Mouse (Mus musculus) hindbrain, postnatal 0 days (tissue): ENCODE data around the gene Ptpn3. TPM values are rescaled to one million over a fixed set of nuclear protein-coding genes. Genes with fewer than 3 reads are reported as not detected.
A peak's percentile ranks its signal among the peaks of the same experiment; 100 is the strongest.

Source experiments
- ATAC-seq: fragments of 200-750 bp; cut with Nextera tagmentation; 2 replicates; pipeline ENCODE4 v1.8.0; 2017; ENCODE audit warnings: mild to moderate bottlenecking, moderate TSS enrichment, moderate library complexity
- DNase-seq: peaks from one replicate; pipeline ENCODE4 v3.0.0-alpha.2; 2015; ENCODE audit warnings: low spot score
- H3K27ac ChIP-seq: fragments of 300-500 bp; sonication (generic); 2 replicates; pipeline ENCODE4 v1.5.1; 2014; ENCODE audit warnings: mild to moderate bottlenecking
- H3K27me3 ChIP-seq: fragments of 300-500 bp; sonication (generic); 2 replicates; pipeline ENCODE4 v1.6.1; 2014; ENCODE audit warnings: low read length, mixed read lengths; ENCODE audit not compliant: insufficient read depth
- H3K36me3 ChIP-seq: fragments of 300-500 bp; sonication (generic); 2 replicates; pipeline ENCODE4 v1.6.1; 2014; ENCODE audit warnings: low read length, mixed read lengths; ENCODE audit not compliant: insufficient read depth
- H3K4me1 ChIP-seq: fragments of 300-500 bp; sonication (generic); 2 replicates; pipeline ENCODE4 v1.6.1; 2014; ENCODE audit warnings: antibody characterized with exemption, low read length, mixed read lengths; ENCODE audit not compliant: insufficient read depth
- H3K4me2 ChIP-seq: fragments of 300-500 bp; sonication (generic); 2 replicates; pipeline ENCODE4 v1.6.1; 2014; ENCODE audit warnings: low read depth, mild to moderate bottlenecking, low read length, moderate library complexity, mixed read lengths
- H3K4me3 ChIP-seq: fragments of 300-500 bp; sonication (generic); 2 replicates; pipeline ENCODE4 v1.5.1; 2014; ENCODE audit warnings: low read length
- H3K9ac ChIP-seq: fragments of 300-500 bp; sonication (generic); replicated peaks from 2 replicates; pipeline ENCODE4 v1.6.1; 2014; ENCODE audit warnings: mild to moderate bottlenecking, low read length, moderate library complexity, mixed read lengths
- H3K9me3 ChIP-seq: fragments of 300-500 bp; sonication (generic); 2 replicates; pipeline ENCODE4 v1.6.1; 2016; ENCODE audit warnings: low read length, mixed read lengths
- CTCF ChIP-seq: IDR thresholded peaks from 2 replicates; pipeline ENCODE4 v1.5.1; 2016; ENCODE audit warnings: antibody characterized with exemption, control low read depth, low read depth
- WGBS: fragments of 180-500 bp; shearing (Covaris S2); extraction: QIAGEN DNeasy Blood & Tissue Kit; methylation state at CpG from one replicate; pipeline ENCODE4 v1.1.7; 2014; 5-methylcytosine and 5-hydroxymethylcytosine counted together
- polyA plus RNA-seq: library from polyadenylated mRNA; unstranded; fragments of >200 nt; fragmentation: Nextera tagmentation; extraction: Ambion mirVana; gene quantifications from 2 replicates; pipeline ENCODE4 v1.2.1, GENCODE M21; 2015
- total RNA-seq: library from RNA; depleted of rRNA; stranded (reverse); fragments of >200 nt; gene quantifications from 2 replicates; pipeline ENCODE4 v1.2.3, GENCODE M21; 2014

The Ptpn3 gene
- total and polyA plus RNA-seq, 2 experiments from 2014 or later: 3.2 to 3.4 TPM

DNA sequence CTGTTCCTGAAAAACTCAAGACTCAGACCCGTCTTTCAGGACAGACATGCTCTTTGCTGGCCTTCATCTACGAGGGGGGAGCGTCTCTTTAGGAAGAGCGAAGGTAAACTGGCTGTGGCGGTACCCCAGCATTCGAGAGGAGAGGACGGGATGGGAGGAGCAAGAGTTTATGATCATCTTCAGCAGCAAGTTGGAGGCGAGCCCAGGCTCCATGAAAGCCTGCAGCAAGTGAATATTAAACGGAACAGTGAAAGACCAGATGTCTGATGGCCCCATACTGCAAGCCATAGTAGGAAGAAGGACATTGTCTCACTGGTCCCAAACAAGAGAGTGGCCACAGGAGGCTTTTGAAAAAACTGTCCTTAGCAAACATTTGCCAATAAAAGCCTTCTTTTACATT, 70.3 kb downstream of the Ptpn3 start:
- no peaks in the 10 kb centered on the region for H3K9me3 ChIP-seq
- no peak overlapping the region; the same call in 1 of the 2 replicates for H3K4me2 ChIP-seq
- 57% methylated on average over 9 of the region's 9 CpGs for WGBS
- ATAC-seq (peak; percentile 57; the same call in 1 of the 2 replicates), DNase-seq (peak; percentile 71)
- no peak overlapping the region for H3K4me3 ChIP-seq
- no peak for TF ChIP-seq CTCF
- no peaks in the 10 kb centered on the region for H3K36me3 ChIP-seq
- H3K27ac ChIP-seq: peak overlapping the region; percentile 32; the same call in 1 of the 2 replicates
- peaks cover 13% of the 10 kb centered on the region; the same call in 1 of the 2 replicates for H3K4me1 ChIP-seq
- H3K27me3 ChIP-seq: no peaks in the 10 kb centered on the region
- H3K9ac ChIP-seq: no peak overlapping the region

- no peak overlapping the region for H3K9ac ChIP-seq
- no peak overlapping the region for H3K4me2 ChIP-seq
- H3K27me3 ChIP-seq: no peaks in the 10 kb centered on the region
- TF ChIP-seq CTCF: no peak
- 65% methylated on average over 7 of the region's 7 CpGs for WGBS
- no peaks in the 10 kb centered on the region for H3K9me3 ChIP-seq
- peak overlapping the region; percentile 18; the same call in 1 of the 2 replicates for H3K27ac ChIP-seq
- H3K36me3 ChIP-seq: no peaks in the 10 kb centered on the region
- no peak for DNase-seq
- ATAC-seq: no peak
- peaks cover 13% of the 10 kb centered on the region; the same call in 1 of the 2 replicates for H3K4me1 ChIP-seq
- H3K4me3 ChIP-seq: no peak overlapping the region
Observed at GRCm38 (mm10) chr4:57230341-57230740, 71.3 kb downstream of the Ptpn3 start.

DNA sequence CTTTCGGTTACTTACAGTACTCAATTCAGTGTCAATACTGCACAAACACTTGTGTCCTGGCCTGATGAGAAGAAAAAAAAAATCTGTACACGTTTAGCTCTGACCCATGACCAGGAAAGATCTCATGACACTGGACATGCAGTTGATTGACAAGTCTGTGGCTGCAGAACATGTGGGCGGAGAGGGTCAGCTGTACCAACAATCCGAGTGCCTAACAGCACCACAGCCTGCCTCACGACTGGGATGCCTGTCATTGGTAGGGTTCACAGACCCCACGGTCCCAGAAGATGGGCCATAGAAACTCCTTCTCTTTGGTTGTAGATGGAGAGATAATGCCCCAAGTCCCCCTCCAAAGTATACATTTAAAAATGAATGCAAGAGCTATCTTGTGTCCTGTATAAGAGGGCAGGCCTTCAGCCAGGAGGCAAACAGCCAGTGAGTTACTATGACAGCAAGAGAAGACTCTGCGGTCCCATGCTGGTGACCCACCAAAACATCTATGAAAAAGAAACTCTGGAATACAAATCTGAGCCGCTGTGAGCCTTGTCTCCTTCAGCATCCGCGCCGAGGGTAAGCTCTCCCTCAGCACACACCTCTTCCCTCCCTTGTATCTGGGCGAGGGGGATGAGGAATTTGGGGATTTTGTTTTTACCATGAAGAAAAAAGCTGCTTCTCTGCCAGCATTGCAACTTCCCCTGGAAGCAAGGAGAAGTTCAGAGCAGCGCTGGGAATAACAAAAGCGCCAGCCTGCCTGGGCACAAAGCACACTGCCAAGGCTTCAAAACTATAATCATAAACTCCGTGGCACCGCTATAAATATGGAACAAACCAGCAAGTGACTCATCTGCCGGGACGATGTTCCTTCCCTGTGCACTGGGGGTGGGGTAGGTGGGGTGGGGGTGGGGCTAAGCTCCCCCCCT, 72.8 kb downstream of the Ptpn3 start:
- H3K4me3 ChIP-seq: no peak overlapping the region
- ATAC-seq (peak; percentile 56; the same call in 1 of the 2 replicates), DNase-seq (peak; percentile 57)
- H3K27me3 ChIP-seq: no peaks in the 10 kb centered on the region
- no peak for TF ChIP-seq CTCF
- peaks cover 13% of the 10 kb centered on the region; the same call in 1 of the 2 replicates for H3K4me1 ChIP-seq
- no peaks in the 10 kb centered on the region; the same call in 1 of the 2 replicates for H3K36me3 ChIP-seq
- H3K9ac ChIP-seq: peak overlapping the region; percentile 6; the same call in 1 of the 2 replicates
- H3K4me2 ChIP-seq: peak overlapping the region; percentile 22
- WGBS: 44% methylated on average over 18 of the region's 18 CpGs
- no peaks in the 10 kb centered on the region for H3K9me3 ChIP-seq
- H3K27ac ChIP-seq: peak overlapping the region; percentile 48; the same call in 1 of the 2 replicates

DNA sequence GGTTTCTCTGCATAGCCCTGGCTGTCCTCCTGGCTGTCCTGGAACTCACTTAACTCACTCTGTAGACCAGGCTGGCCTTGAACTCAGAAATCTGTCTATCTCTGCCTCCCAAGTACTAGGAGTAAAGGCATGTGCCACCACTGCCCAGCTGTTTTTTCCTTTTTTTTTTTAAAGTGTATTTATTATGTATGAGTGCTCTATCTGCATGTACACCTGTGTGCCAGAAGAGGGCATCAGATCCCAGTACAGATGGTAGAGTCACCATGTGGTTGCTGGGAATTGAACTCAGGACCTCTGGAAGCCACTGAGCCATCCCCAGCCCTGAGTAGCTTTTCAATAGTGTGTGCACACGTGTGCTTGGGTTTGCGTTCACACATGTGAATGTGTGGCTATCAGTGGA, 76.9 kb downstream of the Ptpn3 start:
- ATAC-seq: no peak
- Histone ChIP-seq H3K27ac (no peak overlapping the region), H3K9ac (no peak overlapping the region), H3K36me3 (peaks cover 4% of the 10 kb centered on the region; the same call in 1 of the 2 replicates), H3K4me3 (no peak overlapping the region), H3K4me1 (peaks cover 5% of the 10 kb centered on the region; the same call in 1 of the 2 replicates), H3K4me2 (no peak overlapping the region), H3K9me3 (no peaks in the 10 kb centered on the region), H3K27me3 (no peaks in the 10 kb centered on the region)
- peak; percentile 19; the same call in 1 of the 2 replicates for TF ChIP-seq CTCF
- no peak for DNase-seq
- WGBS: 98% methylated on average over 2 of the region's 2 CpGs

DNA sequence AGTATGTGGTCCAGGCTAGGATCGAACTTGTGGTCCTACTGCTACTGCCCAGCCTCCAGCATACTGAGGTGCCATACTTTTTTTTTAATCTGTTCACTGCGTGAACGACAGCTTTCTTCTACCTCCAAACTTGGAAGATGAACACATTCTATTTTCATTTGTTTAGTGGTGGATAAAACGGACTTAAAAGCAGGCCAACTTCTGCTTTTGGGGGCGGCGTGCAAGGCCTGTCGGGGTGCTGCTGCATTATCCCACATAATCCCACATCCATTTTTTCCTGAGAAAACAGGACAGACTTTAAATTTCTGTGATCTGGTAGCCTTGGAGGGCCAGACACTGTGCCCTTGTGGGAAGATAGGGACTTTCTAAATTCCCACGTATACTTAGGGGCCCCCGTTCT, 83.9 kb downstream of the Ptpn3 start:
- ATAC-seq: no peak
- Histone ChIP-seq H3K9me3 (no peaks in the 10 kb centered on the region), H3K4me1 (no peaks in the 10 kb centered on the region), H3K4me3 (no peak overlapping the region), H3K27me3 (no peaks in the 10 kb centered on the region), H3K4me2 (no peak overlapping the region), H3K9ac (no peak overlapping the region), H3K27ac (no peak overlapping the region), H3K36me3 (0 out of 2 replicates have a peak, but pooled peaks cover 4% of the 10 kb centered on the region)
- 87% methylated on average over 9 of the region's 9 CpGs for WGBS
- DNase-seq: no peak
- TF ChIP-seq CTCF: no peak

DNA sequence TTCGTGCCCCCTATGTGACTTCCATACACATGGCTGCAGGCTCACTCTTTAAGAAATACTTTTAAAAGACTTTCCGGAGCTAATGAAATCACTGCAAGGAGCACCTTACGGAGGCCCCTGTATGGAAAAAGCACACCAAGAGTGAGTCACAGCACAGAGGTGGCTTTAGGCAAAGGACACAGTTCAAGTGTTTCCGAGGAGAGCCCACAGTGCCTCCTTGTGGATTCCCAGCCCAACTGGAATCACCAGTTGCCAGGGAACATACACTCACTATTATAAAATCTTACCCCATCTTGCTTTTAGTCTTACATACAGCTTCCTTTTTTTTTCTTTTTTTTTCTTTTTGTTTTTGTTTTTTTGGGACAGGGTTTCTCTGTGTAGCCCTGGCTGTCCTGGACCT, 85.1 kb downstream of the Ptpn3 start:
- Histone ChIP-seq H3K36me3 (0 out of 2 replicates have a peak, but pooled peaks cover 4% of the 10 kb centered on the region), H3K4me2 (no peak overlapping the region), H3K9ac (no peak overlapping the region), H3K27ac (no peak overlapping the region), H3K27me3 (no peaks in the 10 kb centered on the region), H3K4me1 (no peaks in the 10 kb centered on the region), H3K9me3 (no peaks in the 10 kb centered on the region), H3K4me3 (no peak overlapping the region)
- ATAC-seq (no peak), DNase-seq (no peak)
- TF ChIP-seq CTCF: peak; percentile 33
- 94% methylated on average over 4 of the region's 4 CpGs for WGBS
